Mouse (Mus musculus): Measurements from ENCODE around the gene 1700029J07Rik. TPM values are rescaled to one million over a fixed set of nuclear protein-coding genes. Genes with fewer than 3 reads are reported as not detected.
A peak's percentile ranks its signal among the peaks of the same experiment; 100 is the strongest.

Gene 1700029J07Rik
- polyA plus RNA-seq, 1 experiment from 2014 or later = 3.2 TPM

GRCm38 (mm10) chr8:45995576-45995975 lies 20.5 kb upstream of the 1700029J07Rik start:
- Histone ChIP-seq H3K27ac (replicated peaks) (no peak overlapping the region), H3K4me1 (peaks cover 26% of the 10 kb centered on the region), H3K9me3 (replicated peaks) (no peaks in the 10 kb centered on the region), H3K27me3 (ENCODE audit: low read depth, poor library complexity, severe bottlenecking) (no peaks in the 10 kb centered on the region), H3K36me3 (peaks cover 49% of the 10 kb centered on the region), H3K4me3 (no peak overlapping the region)
- no peak for DNase-seq (ENCODE audit: low spot score)
- 88% methylated on average over 3 of the region's 3 CpGs for WGBS

- peaks cover 12% of the 10 kb centered on the region for H3K4me1 ChIP-seq
- H3K9me3 ChIP-seq (replicated peaks) = no peaks in the 10 kb centered on the region
- H3K36me3 ChIP-seq = peaks cover 54% of the 10 kb centered on the region
- H3K27ac ChIP-seq (replicated peaks) = no peak overlapping the region
- H3K4me3 ChIP-seq = no peak overlapping the region
- 98% methylated on average over 2 of the region's 2 CpGs for WGBS
- DNase-seq (ENCODE audit: low spot score) = no peak
- H3K27me3 ChIP-seq (ENCODE audit: low read depth, poor library complexity, severe bottlenecking) = no peaks in the 10 kb centered on the region
Observed at GRCm38 (mm10) chr8:45994111-45994510, 19.1 kb upstream of the 1700029J07Rik start.

GRCm38 (mm10) chr8:45990631-45991310 lies 15.7 kb upstream of the 1700029J07Rik start:
- H3K4me1 ChIP-seq = no peaks in the 10 kb centered on the region
- H3K27ac ChIP-seq (replicated peaks) = no peak overlapping the region
- no peak overlapping the region for H3K4me3 ChIP-seq
- no peaks in the 10 kb centered on the region for H3K27me3 ChIP-seq (ENCODE audit: low read depth, poor library complexity, severe bottlenecking)
- no peaks in the 10 kb centered on the region for H3K9me3 ChIP-seq (replicated peaks)
- no peak for DNase-seq (ENCODE audit: low spot score)
- WGBS = 90% methylated on average over 4 of the region's 4 CpGs
- H3K36me3 ChIP-seq = peaks cover 53% of the 10 kb centered on the region

- WGBS = 70% methylated on average over 2 of the region's 2 CpGs
- H3K27me3 ChIP-seq (ENCODE audit: low read depth, poor library complexity, severe bottlenecking) = no peaks in the 10 kb centered on the region
- no peaks in the 10 kb centered on the region for H3K4me1 ChIP-seq
- H3K4me3 ChIP-seq = no peak overlapping the region
- no peak for DNase-seq (ENCODE audit: low spot score)
- no peaks in the 10 kb centered on the region for H3K9me3 ChIP-seq (replicated peaks)
- H3K36me3 ChIP-seq = peaks cover 54% of the 10 kb centered on the region
- no peak overlapping the region for H3K27ac ChIP-seq (replicated peaks)
Observed at GRCm38 (mm10) chr8:45988189-45988588, 13.1 kb upstream of the 1700029J07Rik start.

- Histone ChIP-seq H3K27me3 (ENCODE audit: low read depth, poor library complexity, severe bottlenecking) (no peaks in the 10 kb centered on the region), H3K4me3 (no peak overlapping the region), H3K4me1 (no peaks in the 10 kb centered on the region), H3K9me3 (replicated peaks) (no peaks in the 10 kb centered on the region), H3K27ac (replicated peaks) (no peak overlapping the region), H3K36me3 (peaks cover 63% of the 10 kb centered on the region)
- 88% methylated on average over 3 of the region's 3 CpGs for WGBS
- no peak for DNase-seq (ENCODE audit: low spot score)
Observed at GRCm38 (mm10) chr8:45986665-45987064, 11.6 kb upstream of the 1700029J07Rik start.

GRCm38 (mm10) chr8:45975837-45976468 lies 901 bp upstream of the 1700029J07Rik start:
- DNase-seq (ENCODE audit: low spot score) = no peak
- H3K4me1 ChIP-seq = peaks cover 20% of the 10 kb centered on the region
- H3K27ac ChIP-seq (replicated peaks) = peak overlapping the region; percentile 90
- peak overlapping the region; percentile 73 for H3K4me3 ChIP-seq
- no peaks in the 10 kb centered on the region for H3K27me3 ChIP-seq (ENCODE audit: low read depth, poor library complexity, severe bottlenecking)
- H3K36me3 ChIP-seq = peaks cover 29% of the 10 kb centered on the region
- H3K9me3 ChIP-seq (replicated peaks) = peaks cover 9% of the 10 kb centered on the region
- WGBS = 74% methylated on average over 11 of the region's 11 CpGs

GRCm38 (mm10) chr8:45973988-45974505 lies 1.0 kb downstream of the 1700029J07Rik start:
- Histone ChIP-seq H3K36me3 (peaks cover 22% of the 10 kb centered on the region), H3K27me3 (ENCODE audit: low read depth, poor library complexity, severe bottlenecking) (no peaks in the 10 kb centered on the region), H3K27ac (replicated peaks) (peak overlapping the region; percentile 90; the same call in 1 of the 2 replicates), H3K4me3 (peak overlapping the region; percentile 73), H3K4me1 (peaks cover 20% of the 10 kb centered on the region), H3K9me3 (replicated peaks) (peaks cover 12% of the 10 kb centered on the region)
- 80% methylated on average over 8 of the region's 8 CpGs for WGBS
- no peak for DNase-seq (ENCODE audit: low spot score)

GRCm38 (mm10) chr8:45970894-45971293 lies 4.2 kb downstream of the 1700029J07Rik start:
- no peak overlapping the region for H3K4me3 ChIP-seq
- H3K4me1 ChIP-seq = peaks cover 14% of the 10 kb centered on the region
- H3K27ac ChIP-seq (replicated peaks) = no peak overlapping the region
- DNase-seq (ENCODE audit: low spot score) = no peak
- H3K9me3 ChIP-seq (replicated peaks) = peaks cover 6% of the 10 kb centered on the region
- H3K27me3 ChIP-seq (ENCODE audit: low read depth, poor library complexity, severe bottlenecking) = no peaks in the 10 kb centered on the region
- 97% methylated on average over 12 of the region's 12 CpGs for WGBS
- peaks cover 9% of the 10 kb centered on the region for H3K36me3 ChIP-seq

GRCm38 (mm10) chr8:45950622-45951021 lies 24.4 kb downstream of the 1700029J07Rik start:
- Histone ChIP-seq H3K27me3 (ENCODE audit: low read depth, poor library complexity, severe bottlenecking) (no peaks in the 10 kb centered on the region), H3K4me1 (no peaks in the 10 kb centered on the region), H3K9me3 (replicated peaks) (no peaks in the 10 kb centered on the region), H3K27ac (replicated peaks) (no peak overlapping the region), H3K4me3 (no peak overlapping the region), H3K36me3 (no peaks in the 10 kb centered on the region)
- no peak for DNase-seq (ENCODE audit: low spot score)
- 56% methylated on average over 2 of the region's 2 CpGs for WGBS

GRCm38 (mm10) chr8:45946283-45946682 lies 28.8 kb downstream of the 1700029J07Rik start:
- 90% methylated on average over 4 of the region's 4 CpGs for WGBS
- Histone ChIP-seq H3K36me3 (no peaks in the 10 kb centered on the region), H3K27me3 (ENCODE audit: low read depth, poor library complexity, severe bottlenecking) (no peaks in the 10 kb centered on the region), H3K4me1 (no peaks in the 10 kb centered on the region), H3K27ac (replicated peaks) (no peak overlapping the region), H3K4me3 (no peak overlapping the region), H3K9me3 (replicated peaks) (no peaks in the 10 kb centered on the region)
- no peak for DNase-seq (ENCODE audit: low spot score)

GRCm38 (mm10) chr8:45936986-45937385 lies 38.1 kb downstream of the 1700029J07Rik start:
- Histone ChIP-seq H3K27me3 (ENCODE audit: low read depth, poor library complexity, severe bottlenecking) (peaks cover 5% of the 10 kb centered on the region; the same call in 1 of the 2 replicates), H3K36me3 (no peaks in the 10 kb centered on the region), H3K9me3 (replicated peaks) (no peaks in the 10 kb centered on the region), H3K27ac (replicated peaks) (no peak overlapping the region), H3K4me3 (no peak overlapping the region), H3K4me1 (peaks cover 4% of the 10 kb centered on the region)
- no peak for DNase-seq (ENCODE audit: low spot score)
- WGBS = 85% methylated on average over 9 of the region's 9 CpGs

- Histone ChIP-seq H3K27me3 (ENCODE audit: low read depth, poor library complexity, severe bottlenecking) (peaks cover 5% of the 10 kb centered on the region; the same call in 1 of the 2 replicates), H3K9me3 (replicated peaks) (peaks cover 13% of the 10 kb centered on the region; the same call in 1 of the 2 replicates), H3K36me3 (no peaks in the 10 kb centered on the region), H3K4me1 (peaks cover 4% of the 10 kb centered on the region), H3K4me3 (peak within 1 kb of the TSS; percentile 53), H3K27ac (replicated peaks) (peak within 1 kb of the TSS; percentile 69)
- DNase-seq (ENCODE audit: low spot score) = peak; percentile 94
- 2% methylated on average over 23 of the region's 23 CpGs for WGBS
Observed at GRCm38 (mm10) chr8:45934582-45935014, 40.5 kb downstream of the 1700029J07Rik start, which contains the start of gene Ccdc110. Gene Ccdc110, plus strand, starts transcription at chr8:45934619.

- no peaks in the 10 kb centered on the region for H3K4me1 ChIP-seq
- no peak overlapping the region for H3K27ac ChIP-seq (replicated peaks)
- no peak for DNase-seq (ENCODE audit: low spot score)
- no peak overlapping the region for H3K4me3 ChIP-seq
- no peaks in the 10 kb centered on the region for H3K36me3 ChIP-seq
- no peaks in the 10 kb centered on the region for H3K9me3 ChIP-seq (replicated peaks)
- H3K27me3 ChIP-seq (ENCODE audit: low read depth, poor library complexity, severe bottlenecking) = no peaks in the 10 kb centered on the region
- WGBS = 96% methylated on average over 7 of the region's 7 CpGs
Observed at GRCm38 (mm10) chr8:45922116-45922515, 52.9 kb downstream of the 1700029J07Rik start.

Data from midbrain, embryonic 10.5 days (tissue).